Mouse (Mus musculus) adrenal gland, postnatal 10 days (tissue): ENCODE data around the gene Pdzd9. TPM values are rescaled to one million over a fixed set of nuclear protein-coding genes. Genes with fewer than 3 reads are reported as not detected.
"Not testable (repeated sequence)": the region's sequence is repeated elsewhere in the genome, so short reads cannot be mapped to it uniquely, and the experiment has no call there.

ENCODE experiments used
- DNase-seq: peaks from one replicate; pipeline ENCODE4 v3.0.0; 2021; ENCODE audit warnings: mixed read lengths
- long read RNA-seq, 2 experiments: library from polyadenylated mRNA; stranded (forward); transcript quantifications; one replicate each; pipeline ENCODE4 v2.0.0; 2021
- total RNA-seq, 2 experiments: library from RNA; stranded (reverse); gene quantifications; 2 replicates each; pipeline ENCODE4 v1.2.3; 2021

Gene Pdzd9
- not detected for total RNA-seq
- long read RNA-seq, experiment 1, partial matches to known transcripts, result 0 of 1 reads
- long read RNA-seq, experiment 1, other reads (novel, unspliced or antisense), result 1 of 1 reads
- long read RNA-seq, experiment 2, result 0 reads

GRCm38 (mm10) chr7:120670153-120670875 lies at the start of gene Pdzd9:
Pdzd9 (minus strand) TSS chr7:120670343.
- peak; percentile 86 for DNase-seq

- DNase-seq, result no peak
Measured at GRCm38 (mm10) chr7:120717261-120717660, 47.1 kb upstream of the Pdzd9 start.

GRCm38 (mm10) chr7:120713951-120714350 lies 43.8 kb upstream of the Pdzd9 start:
- DNase-seq, result not testable (repeated sequence)

DNA sequence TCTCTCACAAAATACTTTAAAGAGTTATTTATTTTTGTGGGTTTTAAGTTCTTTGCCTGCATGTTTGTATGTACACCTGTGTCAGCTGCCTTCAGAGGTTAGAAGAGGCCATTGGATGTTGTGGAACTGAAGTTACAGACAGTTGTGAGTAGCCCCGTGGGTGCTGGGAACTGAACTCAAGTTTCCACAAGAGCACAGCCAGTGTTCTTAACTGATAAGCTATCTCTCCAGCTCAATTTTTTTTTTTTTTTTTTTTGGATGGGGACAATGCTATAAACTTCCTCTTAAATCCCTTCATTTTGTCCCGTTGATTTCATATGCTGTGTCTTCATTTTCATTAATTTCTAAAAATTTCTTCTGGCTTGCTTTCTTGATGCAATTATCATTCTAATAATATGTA lies 43.1 kb upstream of the Pdzd9 start:
- DNase-seq, result no peak

DNA sequence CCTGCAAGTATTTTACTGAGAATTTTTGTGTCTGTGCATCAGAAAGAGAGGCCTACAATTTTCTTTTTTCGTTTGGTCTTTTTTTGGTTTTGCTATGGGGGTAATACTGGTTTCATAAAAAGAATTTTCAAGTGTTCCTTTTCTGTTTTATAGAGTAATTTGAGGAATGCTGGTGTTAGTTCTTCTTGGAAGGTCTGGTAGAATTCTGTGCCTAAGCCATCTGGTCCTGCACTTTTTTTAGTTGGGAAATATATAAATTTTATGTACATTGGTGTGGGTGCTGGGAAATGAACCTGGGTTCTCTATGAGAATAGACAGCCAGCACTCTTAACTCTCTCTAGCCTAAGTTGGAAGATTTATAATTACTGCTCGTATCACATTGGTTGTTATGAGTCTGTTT lies 41.9 kb upstream of the Pdzd9 start:
- no peak for DNase-seq

DNA sequence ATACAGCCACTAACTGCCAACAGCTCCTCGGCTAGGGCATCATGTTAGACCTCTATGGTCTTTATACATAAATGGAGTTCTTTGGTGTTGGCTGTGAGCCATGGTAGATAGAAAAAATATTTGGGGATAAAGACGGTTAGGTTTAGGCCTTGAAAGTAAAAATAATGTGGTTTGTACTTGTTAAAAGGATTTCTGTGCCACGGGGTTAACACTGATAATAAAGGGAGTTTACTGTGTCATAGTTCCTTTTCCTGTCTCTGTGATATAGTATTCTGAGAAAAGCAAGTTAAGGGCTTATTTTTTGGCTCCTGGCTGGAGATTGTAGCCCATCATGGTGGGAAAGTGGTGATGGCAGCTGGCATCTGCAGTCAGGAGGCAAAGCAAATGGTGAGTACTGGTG lies 33.7 kb upstream of the Pdzd9 start:
- no peak for DNase-seq

- no peak for DNase-seq
Measured at GRCm38 (mm10) chr7:120699586-120699985, 29.4 kb upstream of the Pdzd9 start.

DNA sequence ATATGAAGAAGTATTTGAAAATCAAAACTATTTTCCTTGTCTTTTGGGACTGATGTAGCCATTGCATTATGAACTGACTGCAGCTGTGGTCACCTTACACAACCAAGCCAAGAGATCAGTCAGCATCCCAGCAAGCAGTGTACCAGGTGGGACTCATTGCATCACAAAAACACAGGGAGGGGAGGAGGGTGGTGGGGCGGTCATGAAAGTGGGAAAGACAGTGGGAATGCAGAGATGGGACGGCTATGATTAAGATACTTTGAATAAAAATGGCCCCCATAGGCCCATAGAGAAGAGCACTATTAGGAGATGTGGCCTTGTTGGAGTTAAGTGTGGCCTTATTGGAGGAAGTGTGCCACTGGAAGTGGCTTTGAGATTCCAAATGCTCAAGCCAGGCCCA lies 26.2 kb upstream of the Pdzd9 start:
- DNase-seq, result no peak

- DNase-seq, result no peak
Measured at GRCm38 (mm10) chr7:120695641-120696040, 25.5 kb upstream of the Pdzd9 start.

DNA sequence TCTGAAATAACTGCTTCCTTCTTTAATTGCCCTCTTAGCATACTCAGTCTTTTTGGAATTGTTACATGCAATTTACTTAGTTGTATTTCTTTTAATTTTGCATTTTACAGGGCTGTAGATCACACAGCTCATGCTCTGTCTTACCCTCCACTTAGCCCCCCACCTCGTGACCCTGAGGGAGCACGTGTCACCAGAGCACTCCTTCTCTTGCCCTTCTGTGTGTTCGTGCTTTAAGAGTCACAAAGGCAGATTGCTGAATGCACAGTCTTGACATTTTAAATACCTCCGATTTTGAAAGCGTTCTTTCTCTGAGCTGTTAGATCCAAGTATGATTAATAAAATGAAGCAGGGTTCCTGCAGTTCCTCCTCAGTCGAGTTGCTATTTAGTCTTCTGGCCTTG lies 25.1 kb upstream of the Pdzd9 start:
- peak; percentile 27 for DNase-seq

DNA sequence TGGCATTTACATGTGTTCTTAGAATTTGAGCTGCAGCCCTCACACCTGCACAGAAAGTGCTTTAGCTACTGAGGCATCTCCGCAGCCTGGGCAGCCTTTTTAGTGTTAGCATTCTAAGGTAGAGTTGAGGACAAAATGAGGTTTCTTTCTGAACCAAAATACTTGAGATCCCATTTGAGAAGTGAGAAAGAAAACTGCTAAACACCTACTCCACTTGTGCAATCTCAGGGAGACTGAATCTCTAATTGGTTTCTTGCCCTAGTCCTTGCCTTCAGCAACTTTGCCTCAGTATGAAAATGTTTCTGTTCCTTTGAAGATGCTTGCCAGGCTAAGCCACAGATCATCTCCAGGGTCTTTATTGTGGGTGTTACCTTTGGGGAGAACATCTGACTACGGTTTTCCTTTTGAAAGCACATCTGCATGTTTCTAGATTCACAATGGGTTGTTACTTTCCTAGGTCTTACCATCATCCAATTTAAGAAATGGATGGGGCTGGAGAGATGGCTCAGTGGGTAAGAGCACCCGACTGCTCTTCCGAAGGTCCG lies 23.8 kb upstream of the Pdzd9 start:
- no peak for DNase-seq

GRCm38 (mm10) chr7:120690634-120691033 lies 20.5 kb upstream of the Pdzd9 start:
- DNase-seq, result no peak

DNA sequence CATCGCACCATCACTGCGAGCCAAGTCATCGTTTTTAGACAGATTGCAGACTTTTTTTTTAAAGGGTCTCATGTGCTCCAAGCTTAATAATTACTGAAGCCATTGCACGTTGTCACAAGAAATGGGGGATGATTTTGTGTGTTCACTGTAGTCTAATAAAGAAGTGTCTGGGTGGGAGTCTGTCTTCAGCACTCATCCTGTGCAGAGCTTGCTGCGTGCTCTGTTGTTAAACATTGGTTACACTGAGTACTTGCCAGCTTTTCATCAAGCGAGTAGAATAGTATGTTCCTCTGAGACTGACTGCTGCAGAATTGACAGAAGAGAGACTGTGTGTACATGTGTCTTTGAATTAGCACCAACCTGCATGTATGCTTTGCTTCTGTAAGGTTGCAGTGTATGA lies 15.1 kb upstream of the Pdzd9 start:
- no peak for DNase-seq

GRCm38 (mm10) chr7:120684731-120685161 lies 14.6 kb upstream of the Pdzd9 start:
- no peak for DNase-seq

- DNase-seq, result no peak
Measured at GRCm38 (mm10) chr7:120682002-120682401, 11.9 kb upstream of the Pdzd9 start.

GRCm38 (mm10) chr7:120679023-120679422 lies 8.9 kb upstream of the Pdzd9 start:
- DNase-seq, result no peak

- DNase-seq, result peak; percentile 52
Measured at GRCm38 (mm10) chr7:120677764-120678531, 7.8 kb upstream of the Pdzd9 start.

GRCm38 (mm10) chr7:120677001-120677643 lies 7.0 kb upstream of the Pdzd9 start, which contains the start of gene Mosmo:
Mosmo (plus strand) TSS chr7:120677618.
- DNase-seq, result peak; percentile 90

- no peak for DNase-seq
Measured at GRCm38 (mm10) chr7:120671271-120671670, 1.1 kb upstream of the Pdzd9 start.

DNA sequence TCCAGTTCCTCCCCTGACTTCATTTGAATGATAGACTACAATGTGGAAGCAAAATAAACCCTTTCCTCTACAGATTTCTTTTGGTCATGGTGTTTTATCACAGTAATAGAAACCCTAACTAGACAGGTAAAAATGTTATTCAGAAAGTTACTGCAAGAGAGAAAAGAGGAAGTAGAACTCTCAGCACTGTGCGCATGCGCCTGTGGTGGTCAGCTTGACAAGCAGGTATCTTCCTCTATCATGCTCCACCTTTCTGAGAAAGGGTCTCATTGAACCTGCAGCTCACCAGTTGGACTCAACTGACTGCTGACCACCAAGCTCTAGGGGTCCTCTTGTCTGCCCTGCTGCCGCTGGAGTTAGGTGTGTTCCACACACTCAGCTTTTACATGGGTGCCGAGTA lies 8.1 kb downstream of the Pdzd9 start:
- DNase-seq, result no peak

DNA sequence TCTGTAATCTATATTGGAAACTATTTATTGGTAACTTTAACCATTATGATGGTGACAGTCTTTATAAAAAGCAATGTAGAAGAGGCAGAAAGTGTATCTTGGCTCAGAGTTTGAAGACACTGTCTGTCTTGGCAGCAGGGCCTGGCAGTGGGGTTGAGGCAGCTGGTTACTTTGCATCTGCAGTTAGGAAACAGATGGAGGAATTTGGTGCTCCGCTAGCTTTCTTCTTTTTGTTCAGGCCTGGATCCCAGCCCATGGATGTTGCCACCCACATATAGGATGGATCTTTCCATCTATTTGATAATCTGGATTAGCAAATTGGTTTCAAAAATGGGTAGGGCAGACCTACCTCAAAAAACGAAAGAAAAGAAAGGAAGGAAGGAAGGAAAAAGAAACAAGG lies 22.3 kb downstream of the Pdzd9 start:
- DNase-seq, result no peak

DNA sequence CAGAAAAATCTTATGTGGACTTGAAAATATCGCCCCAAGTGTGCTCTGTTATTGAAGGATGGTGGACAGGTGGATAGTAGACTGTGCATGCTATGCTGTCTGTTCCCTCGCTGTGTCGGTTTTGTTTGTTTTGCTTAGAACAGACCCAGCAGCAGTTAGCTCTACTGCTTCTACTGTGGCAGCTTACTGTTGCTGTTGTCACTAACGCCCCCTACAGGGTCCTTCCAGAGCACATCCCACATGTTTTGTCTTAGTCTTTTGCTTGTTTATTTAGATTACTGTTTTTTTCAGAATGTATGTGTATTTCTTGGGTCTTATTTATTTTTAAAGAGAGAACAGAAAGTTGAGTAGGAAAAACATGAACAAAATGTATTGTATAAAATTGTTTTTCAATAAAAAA lies 26.9 kb downstream of the Pdzd9 start:
- no peak for DNase-seq

DNA sequence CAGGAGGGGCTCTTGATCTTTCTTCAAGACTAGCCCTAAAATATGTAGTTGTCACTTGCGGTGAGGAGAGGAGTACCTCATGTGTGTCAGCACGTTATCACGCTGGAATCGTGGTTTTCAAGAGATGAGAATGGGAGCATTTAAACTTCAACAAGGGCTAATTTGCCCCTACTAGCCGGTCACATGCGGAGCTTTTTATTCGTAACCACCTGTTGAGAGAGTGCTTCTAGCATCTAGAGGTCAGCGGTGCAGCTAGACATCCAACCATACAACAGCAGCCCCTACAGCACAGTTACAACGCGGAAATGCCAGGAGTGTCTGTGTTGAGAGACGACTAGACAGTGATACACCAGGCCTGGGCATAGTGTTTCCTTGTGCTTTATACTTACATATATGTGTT lies 34.3 kb downstream of the Pdzd9 start:
- peak; percentile 13 for DNase-seq
